Mouse (Mus musculus): Measurements from ENCODE around the gene Zan. TPM values are rescaled to one million over a fixed set of nuclear protein-coding genes. Genes with fewer than 3 reads are reported as not detected.

Gene Zan
- polyA plus RNA-seq, 1 experiment from 2014 or later = 0.17 TPM

DNA sequence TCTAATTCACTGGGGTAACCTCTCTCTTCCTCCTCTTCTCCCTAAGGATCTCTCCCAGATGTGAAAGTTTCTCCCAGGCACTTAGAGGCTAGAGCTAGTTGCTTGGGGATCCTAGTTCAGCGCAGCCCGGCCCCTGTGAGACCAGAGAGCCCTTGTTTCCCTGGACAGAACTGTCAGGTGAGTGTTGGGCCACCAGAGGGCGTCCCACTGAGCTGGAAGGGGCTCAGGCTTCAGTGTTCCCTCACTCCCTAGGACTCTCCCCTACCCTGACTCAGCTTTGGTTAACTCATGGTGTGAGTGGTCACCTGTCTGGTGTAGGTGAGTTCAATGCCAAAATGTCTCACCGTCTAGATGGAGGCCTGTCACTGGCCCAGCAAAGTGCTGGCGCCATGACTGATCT, 41.6 kb upstream of the Zan start, which contains the start of gene Gigyf1:
Gene Gigyf1, plus strand, starts transcription at position 113 of the 400 bp plus-strand sequence.
- Histone ChIP-seq H3K27me3 (ENCODE audit: control insufficient read depth, insufficient read depth, low read length) (no peaks in the 10 kb centered on the region), H3K36me3 (replicated peaks; ENCODE audit: control insufficient read depth, insufficient read depth) (peaks cover 60% of the 10 kb centered on the region), H3K27ac (no peak within 1 kb of the TSS), H3K9me3 (ENCODE audit: control insufficient read depth, low read length) (no peaks in the 10 kb centered on the region), H3K4me3 (replicated peaks; ENCODE audit: low read length) (no peak within 1 kb of the TSS), H3K9ac (no peak within 1 kb of the TSS), H3K4me2 (replicated peaks) (no peak within 1 kb of the TSS), H3K4me1 (replicated peaks; ENCODE audit: control insufficient read depth, insufficient read depth, low read length) (peaks cover 11% of the 10 kb centered on the region)
- 72% methylated on average over 5 of the region's 5 CpGs for WGBS
- no peak for ATAC-seq (ENCODE audit: low FRiP score)
- DNase-seq (ENCODE audit: low spot score) = peak; percentile 24

DNA sequence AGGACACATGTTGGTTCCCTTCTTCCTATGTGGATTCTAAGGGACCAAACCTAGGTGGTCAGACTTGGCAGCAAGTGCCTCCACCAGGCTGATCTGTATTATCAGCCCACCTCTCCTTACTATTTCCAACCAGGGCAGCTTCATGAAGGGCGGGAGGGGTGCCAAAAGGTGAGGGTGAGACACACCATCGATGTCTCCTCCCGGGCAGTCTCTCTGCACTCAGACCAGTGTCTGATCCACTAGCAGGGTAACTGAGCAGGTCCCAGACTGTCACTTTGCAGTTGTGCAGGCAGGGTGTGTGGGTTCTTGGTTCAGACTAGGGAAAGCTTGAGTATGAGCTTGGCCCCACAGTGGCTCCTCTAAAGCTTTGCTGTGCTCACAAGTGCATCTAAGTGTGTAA, 37.9 kb upstream of the Zan start:
- ATAC-seq (ENCODE audit: low FRiP score) = no peak
- peaks cover 34% of the 10 kb centered on the region for H3K4me1 ChIP-seq (replicated peaks; ENCODE audit: control insufficient read depth, insufficient read depth, low read length)
- no peaks in the 10 kb centered on the region for H3K27me3 ChIP-seq (ENCODE audit: control insufficient read depth, insufficient read depth, low read length)
- DNase-seq (ENCODE audit: low spot score) = no peak
- H3K36me3 ChIP-seq (replicated peaks; ENCODE audit: control insufficient read depth, insufficient read depth) = peaks cover 24% of the 10 kb centered on the region
- H3K4me3 ChIP-seq (replicated peaks; ENCODE audit: low read length) = no peak overlapping the region
- H3K9me3 ChIP-seq (ENCODE audit: control insufficient read depth, low read length) = no peaks in the 10 kb centered on the region
- H3K27ac ChIP-seq = no peak overlapping the region
- H3K4me2 ChIP-seq (replicated peaks) = no peak overlapping the region
- no peak overlapping the region for H3K9ac ChIP-seq
- WGBS = 92% methylated on average over 3 of the region's 3 CpGs

DNA sequence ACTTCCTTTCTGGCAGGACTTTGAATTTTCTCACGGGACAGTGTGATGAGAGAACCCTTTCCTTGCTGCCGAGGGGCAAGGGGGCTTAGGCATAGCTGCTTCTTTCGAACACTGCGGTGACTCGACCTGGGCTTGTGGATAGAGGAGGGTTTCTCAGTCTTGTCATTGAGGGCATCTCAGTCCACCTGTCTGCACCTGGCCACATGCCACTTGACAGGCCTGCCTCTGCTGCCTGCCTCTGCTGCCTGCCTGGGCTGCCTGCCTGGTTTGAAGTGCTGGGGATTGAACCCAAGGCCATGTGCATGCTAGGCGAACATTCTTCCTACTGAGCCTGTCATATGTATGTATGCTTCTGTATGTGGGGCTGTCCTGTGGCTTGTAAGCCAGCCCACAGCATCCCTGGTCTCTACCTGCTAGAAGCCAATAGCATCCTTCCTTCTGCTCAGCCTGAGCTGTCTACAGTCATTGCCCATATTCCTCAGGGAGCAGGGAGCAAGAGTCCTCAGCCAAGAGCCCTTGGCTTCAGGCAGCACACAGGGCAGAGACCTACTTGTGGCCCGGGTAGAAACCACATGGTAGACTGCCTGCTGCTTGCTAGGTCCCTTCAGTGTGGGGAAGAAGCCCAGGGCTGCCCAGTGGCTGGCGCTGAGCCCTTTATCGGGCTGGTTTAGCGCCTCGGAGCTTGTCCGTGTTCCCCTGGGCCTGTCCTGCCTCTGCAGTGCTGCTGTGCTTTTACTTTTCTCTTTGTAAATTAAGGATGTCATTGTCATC, 37.3 kb upstream of the Zan start:
- H3K4me3 ChIP-seq (replicated peaks; ENCODE audit: low read length) = no peak overlapping the region

DNA sequence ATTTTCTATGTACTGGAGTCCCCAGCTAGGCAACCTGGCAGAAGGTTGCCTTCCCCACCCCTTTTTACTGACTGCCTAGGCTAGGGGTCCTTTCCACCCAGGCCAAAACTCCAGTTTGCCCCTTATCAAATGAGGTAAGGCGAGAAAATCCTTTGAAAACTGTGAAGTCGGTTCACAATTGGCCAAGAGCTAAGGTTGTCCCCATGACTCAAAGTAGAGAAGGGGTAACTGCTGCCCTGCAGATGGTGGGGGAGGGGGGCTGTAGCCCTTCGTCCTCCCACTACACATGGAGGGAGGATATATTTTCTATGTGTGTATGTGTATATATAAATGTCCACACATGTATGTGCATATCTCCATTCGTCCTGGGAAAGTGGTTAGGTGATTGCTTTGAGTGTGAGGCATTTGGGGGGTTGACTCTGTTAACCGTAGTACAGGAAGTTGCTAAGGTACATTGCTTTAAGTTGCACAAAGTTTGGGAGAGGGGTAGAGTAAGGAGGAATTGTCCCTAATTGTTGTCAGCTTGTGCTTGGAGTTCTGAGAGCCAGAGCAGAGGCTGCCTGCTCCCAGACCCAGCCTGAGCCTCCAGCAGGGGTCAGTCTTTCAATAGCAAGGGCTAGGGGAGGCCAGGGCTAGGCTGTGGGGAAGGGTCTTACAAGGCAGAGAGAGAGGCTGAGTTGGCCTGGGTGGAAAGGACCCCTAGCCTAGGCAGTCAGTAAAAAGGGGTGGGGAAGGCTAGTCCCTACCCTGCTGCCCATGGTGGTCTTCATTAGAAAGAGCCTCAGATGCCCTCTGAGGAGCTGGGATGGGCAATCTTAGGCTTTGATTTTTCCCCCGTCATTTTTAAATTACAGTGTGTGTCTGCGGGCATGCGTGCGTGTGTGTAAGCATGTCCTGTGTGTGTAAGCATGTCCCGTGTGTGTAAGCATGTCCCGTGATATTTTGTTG, 36.3 kb upstream of the Zan start:
- Histone ChIP-seq H3K4me1 (replicated peaks; ENCODE audit: control insufficient read depth, insufficient read depth, low read length) (peaks cover 34% of the 10 kb centered on the region), H3K27me3 (ENCODE audit: control insufficient read depth, insufficient read depth, low read length) (no peaks in the 10 kb centered on the region), H3K4me2 (replicated peaks) (peak overlapping the region; percentile 97; the same call in 1 of the 2 replicates), H3K9me3 (ENCODE audit: control insufficient read depth, low read length) (no peaks in the 10 kb centered on the region), H3K9ac (peak overlapping the region; percentile 13), H3K27ac (no peak overlapping the region), H3K4me3 (replicated peaks; ENCODE audit: low read length) (0 out of 2 replicates have a peak overlapping the region, but pooled peaks have one; percentile 4), H3K36me3 (replicated peaks; ENCODE audit: control insufficient read depth, insufficient read depth) (peaks cover 7% of the 10 kb centered on the region)
- peak; percentile 66 for DNase-seq (ENCODE audit: low spot score)
- 83% methylated on average over 11 of the region's 11 CpGs for WGBS
- ATAC-seq (ENCODE audit: low FRiP score) = peak; percentile 31; the same call in 1 of the 2 replicates

More for the DNA sequence above, 37.3 kb upstream of the Zan start:
- WGBS = 74% methylated on average over 12 of the region's 12 CpGs
- Histone ChIP-seq H3K9ac (0 out of 2 replicates have a peak overlapping the region, but pooled peaks have one; percentile 17), H3K36me3 (replicated peaks; ENCODE audit: control insufficient read depth, insufficient read depth) (peaks cover 17% of the 10 kb centered on the region), H3K4me2 (replicated peaks) (no peak overlapping the region), H3K27me3 (ENCODE audit: control insufficient read depth, insufficient read depth, low read length) (no peaks in the 10 kb centered on the region), H3K4me1 (replicated peaks; ENCODE audit: control insufficient read depth, insufficient read depth, low read length) (peaks cover 34% of the 10 kb centered on the region), H3K27ac (no peak overlapping the region), H3K9me3 (ENCODE audit: control insufficient read depth, low read length) (no peaks in the 10 kb centered on the region)
- DNase-seq (ENCODE audit: low spot score) (no peak), ATAC-seq (ENCODE audit: low FRiP score) (no peak)

DNA sequence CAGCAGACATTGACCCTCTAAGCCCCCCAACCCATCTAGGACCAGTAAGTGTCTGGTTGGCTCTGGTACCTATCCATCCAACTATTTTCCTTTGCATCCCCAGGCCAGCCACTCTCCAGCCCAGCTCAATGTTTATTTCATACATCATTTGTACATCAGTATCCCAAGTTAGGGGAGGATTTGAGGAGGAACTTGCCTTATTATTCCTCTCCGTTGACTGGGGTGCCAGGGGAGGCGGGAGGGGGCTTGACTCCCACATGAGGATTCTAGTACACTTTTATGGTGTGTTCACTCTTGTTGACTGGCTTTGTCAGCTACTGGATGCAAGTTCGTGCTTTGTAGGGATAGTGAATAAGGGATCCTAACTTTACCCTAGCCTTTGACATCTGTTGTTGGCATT, 34.8 kb upstream of the Zan start:
- ATAC-seq (ENCODE audit: low FRiP score) (no peak), DNase-seq (ENCODE audit: low spot score) (no peak)
- 59% methylated on average over 3 of the region's 3 CpGs for WGBS
- peak overlapping the region; percentile 97 for H3K4me2 ChIP-seq (replicated peaks)
- H3K9me3 ChIP-seq (ENCODE audit: control insufficient read depth, low read length) = no peaks in the 10 kb centered on the region
- H3K4me3 ChIP-seq (replicated peaks; ENCODE audit: low read length) = peak overlapping the region; percentile 100
- H3K9ac ChIP-seq = peak overlapping the region; percentile 99
- no peaks in the 10 kb centered on the region; the same call in 1 of the 2 replicates for H3K36me3 ChIP-seq (replicated peaks; ENCODE audit: control insufficient read depth, insufficient read depth)
- H3K27ac ChIP-seq = peak overlapping the region; percentile 90; the same call in 1 of the 2 replicates
- H3K4me1 ChIP-seq (replicated peaks; ENCODE audit: control insufficient read depth, insufficient read depth, low read length) = peaks cover 34% of the 10 kb centered on the region
- no peaks in the 10 kb centered on the region for H3K27me3 ChIP-seq (ENCODE audit: control insufficient read depth, insufficient read depth, low read length)

DNA sequence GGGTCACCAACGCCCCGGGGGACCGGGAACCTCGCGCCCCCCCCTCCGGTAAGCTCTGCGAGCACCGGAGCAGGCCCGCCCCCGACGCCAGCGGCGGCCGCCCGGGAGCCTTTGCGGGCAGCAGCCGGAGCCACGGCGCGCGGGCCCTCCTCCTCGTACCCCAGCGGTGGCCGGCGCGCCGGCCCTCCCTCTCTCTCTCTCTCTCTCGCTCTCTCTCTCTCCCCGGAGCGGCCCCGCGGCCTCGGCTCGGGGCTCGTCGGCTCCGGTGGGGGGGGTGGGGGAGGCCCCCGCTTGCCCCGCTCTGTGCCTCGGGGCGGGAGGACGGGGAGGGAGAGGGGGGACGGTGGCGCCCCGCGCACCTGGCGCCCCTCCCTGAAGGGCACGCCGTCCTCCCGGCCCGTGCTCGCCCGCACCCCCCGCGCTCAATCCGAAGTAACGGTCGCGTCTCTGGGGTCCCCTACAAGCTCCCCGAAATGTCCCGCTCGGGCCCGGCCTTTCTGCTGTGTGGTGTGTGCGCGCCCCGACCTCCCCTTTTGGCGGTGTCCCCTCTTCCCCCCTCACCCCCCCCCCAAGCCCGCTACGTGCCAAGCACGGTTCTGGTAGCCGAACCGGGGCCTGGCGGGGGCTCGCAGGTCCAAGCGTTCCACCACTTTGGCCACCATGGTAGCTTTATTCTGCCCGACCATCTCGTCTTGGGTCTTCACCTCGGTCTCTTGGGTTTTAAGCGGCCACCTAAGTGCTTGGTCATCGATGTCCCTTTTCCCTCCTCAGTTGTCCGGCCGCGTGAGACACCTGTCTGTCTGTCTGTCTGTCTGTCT, 33.9 kb upstream of the Zan start:
- WGBS = under 1% methylated on average over 39 of the region's 83 CpGs

DNA sequence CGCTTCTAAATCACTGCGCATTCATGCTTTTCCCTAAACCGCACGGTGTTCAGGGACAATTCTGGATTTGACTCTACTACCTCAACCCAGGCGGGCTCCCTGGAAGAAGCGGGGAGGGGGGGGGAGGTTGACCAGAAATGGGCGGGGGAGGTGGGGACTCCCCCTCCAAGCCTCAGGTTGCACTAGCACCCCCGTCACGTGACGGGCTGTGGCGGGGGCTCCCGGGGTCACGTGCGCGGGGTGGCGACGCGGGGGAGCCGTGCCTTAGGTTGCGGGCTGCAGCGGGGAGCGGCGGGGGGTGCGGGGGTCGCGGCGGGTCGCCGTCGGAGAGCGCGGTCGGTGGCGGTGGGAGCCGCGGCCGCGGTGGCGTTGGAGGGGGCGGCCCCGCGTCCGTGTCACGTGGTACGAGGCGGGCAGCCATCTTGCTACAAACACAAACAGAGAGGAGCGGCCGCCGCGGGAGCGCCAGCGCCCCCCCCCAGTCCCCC, 33.2 kb upstream of the Zan start:
- Histone ChIP-seq H3K27ac (peak overlapping the region; percentile 90), H3K4me2 (replicated peaks) (peak overlapping the region; percentile 97), H3K9me3 (ENCODE audit: control insufficient read depth, low read length) (no peaks in the 10 kb centered on the region), H3K4me1 (replicated peaks; ENCODE audit: control insufficient read depth, insufficient read depth, low read length) (peaks cover 34% of the 10 kb centered on the region), H3K4me3 (replicated peaks; ENCODE audit: low read length) (peak overlapping the region; percentile 100), H3K36me3 (replicated peaks; ENCODE audit: control insufficient read depth, insufficient read depth) (no peaks in the 10 kb centered on the region; the same call in 1 of the 2 replicates), H3K27me3 (ENCODE audit: control insufficient read depth, insufficient read depth, low read length) (no peaks in the 10 kb centered on the region), H3K9ac (peak overlapping the region; percentile 99)
- DNase-seq (ENCODE audit: low spot score) (peak; percentile 75), ATAC-seq (ENCODE audit: low FRiP score) (peak; percentile 75)
- under 1% methylated on average over 30 of the region's 52 CpGs for WGBS

More for the DNA sequence above, 33.9 kb upstream of the Zan start:
- Histone ChIP-seq H3K4me1 (replicated peaks; ENCODE audit: control insufficient read depth, insufficient read depth, low read length) (peaks cover 34% of the 10 kb centered on the region), H3K36me3 (replicated peaks; ENCODE audit: control insufficient read depth, insufficient read depth) (no peaks in the 10 kb centered on the region; the same call in 1 of the 2 replicates), H3K27me3 (ENCODE audit: control insufficient read depth, insufficient read depth, low read length) (no peaks in the 10 kb centered on the region), H3K9ac (peak overlapping the region; percentile 99), H3K4me2 (replicated peaks) (peak overlapping the region; percentile 97), H3K27ac (peak overlapping the region; percentile 90), H3K9me3 (ENCODE audit: control insufficient read depth, low read length) (no peaks in the 10 kb centered on the region), H3K4me3 (replicated peaks; ENCODE audit: low read length) (peak overlapping the region; percentile 100)
- ATAC-seq (ENCODE audit: low FRiP score) = peak; percentile 47; the same call in 1 of the 2 replicates
- no peak for DNase-seq (ENCODE audit: low spot score)

DNA sequence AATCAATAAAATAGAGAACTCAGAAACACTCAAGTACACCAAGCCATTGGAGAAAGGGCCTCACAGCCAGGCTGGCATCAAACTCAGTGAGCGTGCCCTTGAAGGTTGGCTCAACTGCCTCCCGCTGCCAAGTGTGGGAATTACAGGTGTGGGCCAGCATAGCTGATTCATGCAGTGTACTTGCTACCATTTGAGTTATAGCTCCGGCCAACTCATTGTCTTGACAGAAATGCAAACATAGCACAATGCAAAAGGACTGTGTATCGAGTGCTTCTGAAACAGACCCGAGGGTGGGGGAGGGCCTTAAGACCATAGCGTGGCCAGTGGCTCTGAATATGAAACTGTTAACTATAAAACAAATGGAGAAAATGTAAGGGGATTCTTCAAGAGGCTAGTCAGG, 27.2 kb upstream of the Zan start:
- Histone ChIP-seq H3K4me2 (replicated peaks) (no peak overlapping the region), H3K27me3 (ENCODE audit: control insufficient read depth, insufficient read depth, low read length) (no peaks in the 10 kb centered on the region), H3K4me3 (replicated peaks; ENCODE audit: low read length) (no peak overlapping the region), H3K9ac (no peak overlapping the region), H3K4me1 (replicated peaks; ENCODE audit: control insufficient read depth, insufficient read depth, low read length) (peaks cover 14% of the 10 kb centered on the region), H3K9me3 (ENCODE audit: control insufficient read depth, low read length) (no peaks in the 10 kb centered on the region), H3K27ac (no peak overlapping the region), H3K36me3 (replicated peaks; ENCODE audit: control insufficient read depth, insufficient read depth) (peaks cover 9% of the 10 kb centered on the region; the same call in 1 of the 2 replicates)
- DNase-seq (ENCODE audit: low spot score) = no peak
- ATAC-seq (ENCODE audit: low FRiP score) = no peak
- 84% methylated on average over 6 of the region's 6 CpGs for whole genome bisulfite sequencing
